Mouse (Mus musculus) spleen, adult 12 weeks (tissue): ENCODE results near the gene Cd9.
A peak's percentile ranks its signal among the peaks of the same experiment; 100 is the strongest.
"Not testable (repeated sequence)": the region's sequence is repeated elsewhere in the genome, so short reads cannot be mapped to it uniquely, and the experiment has no call there.

Experiments
- DNase-seq: peaks from one replicate; pipeline ENCODE4 v3.0.0; 2022; ENCODE audit warnings: low spot score

Cd9 gene

DNA sequence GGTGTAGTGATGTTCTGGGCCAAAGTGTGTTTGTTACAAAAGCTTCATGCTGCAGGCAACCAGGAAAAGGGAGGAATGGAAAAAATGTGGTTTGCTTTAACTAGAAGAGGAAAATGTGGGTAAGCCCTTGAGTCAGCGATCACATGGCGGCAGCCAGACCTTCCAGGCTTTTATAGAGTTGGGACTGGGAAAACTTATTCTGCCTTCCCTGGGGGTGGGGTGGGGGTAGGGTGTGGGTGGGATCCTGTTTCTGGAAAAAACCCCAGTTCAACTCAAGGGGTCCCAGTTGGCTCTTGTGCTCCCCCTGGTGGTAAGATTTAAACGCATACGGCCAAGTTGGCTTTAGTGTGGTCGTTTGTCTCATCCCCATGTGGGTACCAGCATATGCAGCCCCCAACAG, 3.5 kb upstream of the Cd9 start:
- DNase-seq = no peak

DNA sequence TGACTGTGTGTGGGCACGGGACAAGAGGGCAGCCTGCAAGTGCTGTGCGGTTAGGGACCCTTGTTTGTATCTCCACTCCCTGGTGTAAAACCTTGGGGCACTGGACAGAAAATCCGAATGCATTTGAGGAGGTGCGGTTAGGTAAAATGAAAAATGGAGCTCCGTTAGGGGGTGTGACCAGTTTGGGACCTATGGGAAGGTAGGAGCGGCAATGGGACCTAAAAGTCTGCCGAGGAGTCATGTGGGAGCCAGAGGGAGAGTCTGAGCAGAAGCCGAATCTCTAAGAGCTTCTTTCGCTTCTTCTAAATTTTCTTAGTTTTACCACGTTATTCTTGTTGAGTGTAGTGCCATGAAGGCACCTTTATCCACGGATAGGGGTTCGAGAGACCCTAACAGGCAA, 1.8 kb upstream of the Cd9 start:
- DNase-seq = no peak

DNA sequence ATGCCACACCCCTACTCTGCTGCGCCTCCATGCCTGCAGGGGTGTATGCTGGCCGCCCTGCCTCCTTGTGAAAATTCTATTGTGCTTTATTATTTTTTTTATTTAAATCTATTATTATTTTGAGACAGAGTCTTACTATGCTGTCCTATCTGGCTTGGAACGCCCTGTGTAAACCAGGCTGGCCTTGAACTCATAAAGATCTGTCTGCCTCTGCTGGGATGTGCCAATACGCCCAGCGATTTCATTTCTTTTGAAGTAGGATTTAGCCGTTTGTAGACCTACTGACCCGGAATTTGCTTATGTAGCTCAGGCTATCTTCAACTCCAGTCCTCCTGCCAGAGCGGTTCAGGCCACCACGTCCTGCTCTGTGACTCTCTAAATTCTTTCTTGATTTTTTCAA, 770 bp upstream of the Cd9 start:
- no peak for DNase-seq

DNA sequence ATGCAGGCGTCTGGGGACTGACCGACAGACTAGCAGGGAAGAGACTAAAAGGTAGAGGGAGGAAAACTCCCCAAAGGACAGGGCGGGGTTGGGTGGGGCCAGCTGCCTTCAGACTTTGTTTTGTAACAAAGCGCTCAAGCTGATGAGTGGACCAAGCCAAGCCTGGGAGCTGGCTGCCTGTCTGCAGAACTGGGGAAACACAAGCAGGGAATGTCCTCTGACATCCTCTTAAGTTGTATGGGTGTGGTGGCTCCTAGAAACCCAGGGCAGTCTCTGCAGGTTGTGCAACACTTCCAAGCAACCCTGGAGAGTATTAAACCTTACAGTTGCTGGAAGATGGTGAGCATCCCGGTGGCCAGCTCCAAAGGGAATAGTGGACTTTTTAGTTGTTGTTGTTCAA, 1.4 kb downstream of the Cd9 start:
- no peak for DNase-seq

DNA sequence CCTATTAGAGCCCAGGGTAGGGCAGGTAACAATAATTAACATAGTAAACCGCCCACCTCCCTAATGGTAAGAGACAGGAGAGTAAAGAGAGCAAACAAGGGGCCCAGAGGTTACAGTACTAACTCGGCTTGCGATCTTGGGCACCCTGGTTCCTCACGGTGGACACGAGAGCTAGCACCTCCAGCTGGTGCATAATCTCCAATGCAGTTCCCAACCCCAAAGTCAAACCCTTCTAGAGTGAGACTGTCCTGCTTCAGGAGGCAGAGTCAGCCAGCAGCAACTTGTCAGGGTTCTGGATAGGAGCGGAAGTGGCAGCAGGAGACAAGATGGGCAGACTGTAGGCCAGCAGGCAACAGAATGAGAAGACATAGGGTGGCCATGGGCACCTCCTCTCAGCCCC, 1.9 kb downstream of the Cd9 start:
- DNase-seq = no peak

DNA sequence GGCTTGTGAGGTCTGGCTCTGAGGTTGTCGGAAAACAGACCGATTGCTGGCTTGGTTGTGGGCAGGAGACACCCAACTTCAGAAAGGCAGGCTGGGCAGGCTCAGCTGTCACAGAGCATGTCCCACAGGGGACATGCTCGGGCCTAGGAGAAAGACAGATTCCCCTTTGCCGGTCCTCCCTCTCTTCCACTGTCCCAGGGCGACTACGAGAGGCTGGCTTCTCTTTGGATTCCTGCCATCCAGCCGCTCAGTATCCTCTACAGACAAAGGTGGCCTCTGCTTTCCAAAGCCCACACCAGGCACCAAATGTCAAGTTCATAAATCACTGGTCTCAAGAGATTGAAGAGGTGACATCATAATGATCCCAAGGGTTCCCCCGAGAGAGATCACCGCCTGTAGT, 2.6 kb downstream of the Cd9 start:
- no peak for DNase-seq

DNA sequence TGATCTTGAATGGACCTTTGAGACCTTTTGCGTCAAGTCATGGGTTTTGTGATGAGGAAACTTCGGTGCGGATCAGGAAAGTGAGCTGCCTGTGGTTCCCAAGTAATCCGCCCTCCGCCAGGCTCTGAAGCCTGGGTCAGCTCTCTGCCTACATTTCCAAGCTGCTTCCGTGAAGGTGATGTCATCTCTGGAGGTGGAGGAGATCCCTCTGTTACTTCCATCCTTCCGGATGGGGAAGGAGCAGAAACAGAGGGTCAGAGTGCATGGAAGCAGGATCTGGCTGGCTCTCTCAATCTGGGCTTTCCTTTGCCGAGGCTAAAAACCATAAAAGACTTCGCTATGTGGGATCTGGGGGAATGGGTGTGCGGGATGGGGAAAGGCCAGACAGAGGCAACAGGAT, 3.2 kb downstream of the Cd9 start:
- no peak for DNase-seq

DNA sequence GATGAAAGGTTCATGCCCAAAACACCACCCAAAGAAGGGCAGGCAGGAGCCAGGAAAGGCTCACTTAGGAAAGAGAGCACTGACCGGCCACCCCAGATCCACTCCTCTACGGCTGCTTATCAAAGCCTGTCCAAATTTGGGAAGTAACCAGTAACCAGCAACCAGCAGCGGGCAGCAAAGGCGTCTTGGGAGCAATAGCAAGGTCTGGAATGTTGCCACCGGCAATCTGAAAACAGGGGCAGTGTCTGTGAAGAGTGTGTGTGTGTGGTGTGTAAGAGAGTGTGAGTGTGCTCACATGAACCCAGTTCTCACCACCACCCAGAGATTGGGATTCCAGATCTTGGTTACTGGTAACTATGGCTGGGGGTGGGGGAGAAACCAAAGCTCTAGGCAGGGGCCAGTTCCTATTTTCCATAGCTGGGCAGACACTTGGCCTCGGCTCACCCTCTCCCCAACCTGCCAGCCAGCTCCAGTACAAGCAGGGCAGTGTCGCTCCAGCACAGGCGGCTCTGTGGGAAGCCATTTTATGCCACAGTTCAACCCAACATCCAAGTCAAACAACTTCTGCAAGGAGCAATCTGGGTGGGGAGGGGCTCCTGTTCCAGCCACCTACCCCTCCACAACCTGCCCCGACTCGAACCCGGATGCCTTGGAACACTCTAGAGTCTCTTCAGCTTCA, 4.6 kb downstream of the Cd9 start:
- no peak for DNase-seq

DNA sequence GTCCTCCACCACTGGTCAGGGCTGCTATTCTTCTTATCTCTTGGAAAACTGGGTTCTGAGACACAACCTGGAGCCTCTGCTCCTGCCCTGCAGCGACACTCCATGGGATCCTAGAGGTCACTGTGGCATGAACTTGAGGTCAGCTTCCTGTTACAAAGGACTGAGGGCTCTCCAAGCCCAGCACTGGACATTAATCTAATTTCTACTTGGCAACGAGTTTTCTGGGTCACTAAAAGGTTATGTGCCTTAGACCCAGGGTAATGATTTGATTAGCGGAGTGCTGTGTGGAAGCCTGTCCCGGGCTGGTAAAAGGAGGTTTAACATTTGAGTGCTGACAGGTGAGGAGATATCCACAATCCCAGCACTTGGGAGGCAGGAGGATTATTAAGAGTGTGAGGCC, 9.0 kb downstream of the Cd9 start:
- no peak for DNase-seq

DNA sequence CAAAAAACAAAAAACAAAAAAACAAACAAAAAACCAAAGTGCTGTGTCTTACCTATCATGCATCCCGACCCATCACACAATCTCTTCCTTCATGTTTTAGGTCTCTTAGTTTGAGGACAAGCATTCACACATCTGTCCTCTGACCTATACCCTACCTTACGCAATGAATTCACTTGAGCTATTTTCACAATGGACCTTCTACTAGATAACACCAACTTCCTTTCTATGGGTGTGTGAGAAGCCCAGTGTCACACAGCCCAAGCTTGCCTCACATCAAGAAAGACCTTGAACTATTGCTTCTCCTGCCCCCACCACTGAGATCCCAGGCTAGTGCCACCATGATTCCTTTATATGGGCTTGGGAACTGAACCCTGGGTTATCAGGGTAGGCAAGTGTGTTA, 9.9 kb downstream of the Cd9 start:
- DNase-seq = no peak

DNA sequence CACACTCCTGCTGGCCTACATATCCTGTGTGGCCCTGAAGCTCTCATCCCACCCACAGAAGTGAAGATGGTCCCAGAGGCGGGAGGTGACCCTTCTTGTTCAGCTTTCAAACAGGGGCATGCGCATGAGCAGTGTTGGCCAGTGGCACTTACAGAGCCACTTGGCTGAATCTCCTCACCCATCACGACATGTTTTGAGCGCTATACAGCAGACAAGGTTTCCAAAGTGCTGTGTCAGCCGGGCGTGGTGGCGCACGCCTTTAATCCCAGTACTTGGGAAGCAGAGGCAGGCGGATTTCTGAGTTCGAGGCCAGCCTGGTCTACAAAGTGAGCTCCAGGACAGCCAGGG, 10.3 kb downstream of the Cd9 start:
- DNase-seq = not testable (repeated sequence)

DNA sequence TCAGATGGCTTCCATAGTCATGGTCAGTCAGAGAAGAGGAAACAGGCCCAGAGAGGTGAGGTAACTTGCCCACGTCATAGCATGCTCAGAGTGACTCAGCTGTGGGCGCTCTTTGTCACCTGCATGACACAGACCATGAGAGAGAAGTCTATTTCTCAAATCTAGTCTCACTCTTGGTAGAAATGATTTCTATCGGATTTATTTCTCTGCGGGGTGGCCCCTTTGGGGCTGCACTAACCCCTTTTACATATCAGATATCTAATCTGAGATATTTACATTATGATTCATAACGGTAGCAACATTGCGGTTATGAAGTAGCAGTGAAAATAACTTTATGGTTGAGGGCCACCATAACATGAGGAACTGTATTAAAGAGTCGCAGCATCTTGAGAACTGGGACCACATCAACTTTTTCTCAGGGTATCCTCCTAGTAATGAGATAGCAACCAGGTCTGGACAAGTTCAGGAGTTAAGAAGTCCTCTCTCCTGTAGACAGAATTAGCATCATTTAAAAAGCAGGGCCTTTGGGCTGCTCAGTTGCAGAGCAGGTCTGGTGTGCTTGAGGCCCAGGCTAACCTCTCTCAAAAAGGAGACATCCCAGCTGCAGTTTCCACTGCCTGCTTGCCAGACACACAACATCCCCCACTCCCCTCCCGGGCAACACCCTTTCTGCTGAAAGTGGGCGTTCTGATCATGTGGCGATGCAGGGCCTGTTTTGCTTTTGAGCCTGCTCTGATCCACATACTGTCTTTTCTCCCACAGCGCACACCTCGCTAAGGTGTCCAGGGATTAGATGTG, 10.9 kb downstream of the Cd9 start:
- no peak for DNase-seq

DNA sequence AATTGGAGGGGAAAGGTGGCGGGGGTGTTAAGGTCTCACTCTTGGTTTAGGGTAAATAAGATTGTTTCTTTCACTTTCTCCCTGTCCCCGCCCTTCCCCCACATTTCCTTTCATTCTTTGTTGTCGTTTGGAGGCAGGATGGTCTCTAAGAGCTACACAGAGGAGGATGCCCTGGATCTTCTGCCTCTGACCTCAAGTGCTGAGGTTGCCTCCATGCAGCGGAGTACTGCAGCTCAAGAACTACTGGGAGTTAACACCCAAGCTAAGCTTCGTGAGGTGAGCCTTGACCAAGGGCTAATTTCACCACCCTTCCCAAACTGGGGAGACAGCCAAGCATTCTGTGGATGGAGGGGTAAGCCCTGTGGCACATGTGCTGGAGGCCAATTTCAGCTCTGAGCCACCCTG, 12.2 kb downstream of the Cd9 start:
- no peak for DNase-seq

DNA sequence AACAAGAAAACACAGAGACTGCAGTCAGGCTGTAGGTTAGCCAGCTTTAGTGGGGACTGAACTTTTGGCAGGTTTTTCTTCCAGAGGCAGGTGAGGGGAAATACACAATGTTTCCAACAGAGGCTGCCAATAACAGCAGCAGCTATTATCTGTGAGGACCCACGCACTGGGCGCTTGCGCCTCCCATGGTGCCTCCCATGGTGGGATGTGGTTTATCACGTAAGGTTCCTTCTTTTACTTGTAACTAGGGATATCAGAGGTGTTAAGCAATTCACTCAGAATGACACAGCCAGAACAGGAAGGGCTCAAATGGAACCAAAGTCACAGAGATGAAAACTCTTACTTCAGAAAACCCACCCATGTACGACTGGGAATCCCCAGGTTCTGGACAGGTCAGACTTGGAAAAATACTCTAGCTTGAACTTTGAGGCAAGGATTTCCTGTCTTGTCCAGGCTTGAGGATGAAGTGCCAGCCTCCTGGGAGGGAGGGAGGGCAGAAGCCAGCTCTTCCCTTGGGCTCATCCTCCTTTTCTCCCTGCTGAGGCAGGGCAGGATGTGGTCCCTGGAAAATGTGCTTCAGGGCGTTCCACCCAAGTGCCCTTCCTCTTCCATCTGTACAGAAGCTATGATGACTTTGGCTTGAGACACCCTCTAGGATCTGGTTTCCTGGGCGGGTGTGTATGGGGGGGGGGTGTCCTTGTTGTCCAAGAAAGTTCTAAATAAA, 12.8 kb downstream of the Cd9 start:
- DNase-seq = no peak

DNA sequence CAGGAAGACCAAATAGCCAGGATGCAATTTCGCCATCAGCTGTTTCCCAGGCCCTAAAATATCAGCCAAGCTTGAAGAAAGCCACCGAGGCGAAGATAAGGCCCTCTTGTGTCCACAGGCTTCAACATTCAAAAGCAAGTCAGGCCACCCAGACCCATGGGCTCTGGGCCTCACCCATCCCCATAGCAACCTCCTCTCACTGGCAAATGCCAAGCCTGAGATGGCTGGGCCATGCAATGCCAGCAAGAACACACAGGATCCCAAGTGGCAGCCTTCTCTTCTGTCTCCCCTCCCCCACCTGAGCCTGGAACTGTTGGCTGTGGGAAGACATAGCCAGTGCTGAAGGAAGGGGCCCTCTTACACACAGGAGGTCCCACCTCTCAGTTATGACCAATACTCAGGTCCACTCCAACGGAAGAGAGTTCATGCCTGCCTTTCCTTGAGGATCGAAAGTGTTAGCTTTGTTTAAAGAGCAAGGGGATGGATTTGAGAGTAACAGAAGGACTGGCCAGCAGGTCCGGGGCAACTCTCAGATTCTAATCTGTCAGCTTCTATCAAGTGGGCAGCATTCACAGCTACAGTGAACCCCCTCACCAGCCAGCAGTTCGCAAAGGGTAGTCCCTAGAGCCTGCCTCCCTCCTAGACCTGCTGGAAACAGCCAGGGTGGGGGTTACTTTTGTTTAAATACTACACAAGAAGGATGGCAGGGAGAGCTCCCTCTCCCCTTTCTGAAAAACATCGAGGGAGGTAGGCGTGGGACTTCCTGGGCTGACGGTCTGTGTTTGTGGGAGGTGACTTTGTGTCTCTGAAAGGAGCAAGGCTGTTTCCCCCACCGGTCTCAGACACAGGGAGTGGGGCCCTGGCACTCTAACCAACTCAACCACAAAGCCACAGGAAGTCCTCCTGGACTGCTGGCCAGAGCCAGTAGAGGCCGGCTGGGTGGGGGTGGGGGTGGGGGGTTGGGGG, 13.9 kb downstream of the Cd9 start:
- peak; percentile 7 for DNase-seq

DNA sequence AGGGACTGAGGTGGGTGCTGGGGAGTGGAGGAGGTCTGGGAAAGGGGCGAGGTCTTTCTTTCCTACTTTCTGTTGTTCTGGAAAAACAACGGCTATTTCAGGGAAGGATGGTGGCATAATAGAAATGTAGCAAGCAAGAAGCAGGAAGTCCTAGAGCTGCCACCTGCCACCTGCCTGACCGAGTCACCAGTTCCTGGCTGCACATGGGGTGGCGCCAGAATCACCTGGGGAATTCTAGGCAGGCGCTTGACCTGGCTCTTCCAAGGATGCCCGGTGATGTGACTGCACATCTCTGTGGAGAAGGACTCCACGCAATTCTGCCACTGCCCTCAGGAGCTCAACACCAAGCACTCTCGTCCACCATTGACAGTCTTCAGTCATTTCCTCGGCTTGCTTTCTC, 15.2 kb downstream of the Cd9 start:
- no peak for DNase-seq

DNA sequence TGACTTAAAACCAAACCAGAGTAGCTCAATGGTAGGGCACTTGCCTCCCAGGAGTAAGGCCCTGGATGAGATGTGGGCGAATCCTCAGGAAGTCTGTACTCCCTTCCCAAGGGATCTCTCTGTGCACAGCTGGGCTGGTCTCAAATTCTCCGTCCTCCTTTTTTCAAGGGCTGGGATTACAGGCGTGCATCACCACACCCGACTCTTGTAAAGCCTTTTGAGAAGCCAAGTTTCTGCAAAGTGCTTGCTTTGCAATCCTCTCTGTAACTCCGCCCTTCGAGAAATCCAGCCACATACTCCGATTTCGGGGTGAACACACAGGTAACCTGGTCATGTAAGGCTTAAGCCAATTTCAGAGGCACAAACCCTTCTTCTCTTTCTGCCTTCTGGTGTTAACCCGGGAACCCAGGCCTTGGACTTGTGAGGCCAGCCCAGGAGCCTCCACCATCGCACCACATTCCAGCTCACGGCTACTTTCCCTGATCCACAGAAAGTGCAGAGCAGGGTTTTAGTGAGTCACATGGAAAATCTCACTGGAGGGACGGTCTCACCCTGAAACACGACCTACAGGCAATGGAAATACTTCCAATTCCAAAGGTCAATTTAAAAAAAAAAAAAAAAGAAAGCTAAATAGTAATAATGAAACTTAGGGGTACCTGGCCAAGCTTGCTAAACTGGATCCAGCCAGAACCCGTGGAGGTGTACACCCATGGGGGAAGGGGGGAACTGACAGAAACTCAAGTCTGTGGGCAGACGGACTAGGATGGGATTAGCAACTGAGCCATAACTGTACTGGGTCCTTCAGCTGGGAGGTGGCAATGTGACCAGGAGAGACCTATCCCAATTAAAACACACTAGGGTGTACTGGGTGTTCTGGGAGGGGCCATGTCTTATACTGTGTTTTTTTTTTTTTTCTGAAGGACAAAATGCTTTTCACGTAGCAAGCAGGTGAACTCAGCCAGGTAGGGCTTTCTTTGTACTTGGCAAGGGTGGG, 16.2 kb downstream of the Cd9 start:
- no peak for DNase-seq

DNA sequence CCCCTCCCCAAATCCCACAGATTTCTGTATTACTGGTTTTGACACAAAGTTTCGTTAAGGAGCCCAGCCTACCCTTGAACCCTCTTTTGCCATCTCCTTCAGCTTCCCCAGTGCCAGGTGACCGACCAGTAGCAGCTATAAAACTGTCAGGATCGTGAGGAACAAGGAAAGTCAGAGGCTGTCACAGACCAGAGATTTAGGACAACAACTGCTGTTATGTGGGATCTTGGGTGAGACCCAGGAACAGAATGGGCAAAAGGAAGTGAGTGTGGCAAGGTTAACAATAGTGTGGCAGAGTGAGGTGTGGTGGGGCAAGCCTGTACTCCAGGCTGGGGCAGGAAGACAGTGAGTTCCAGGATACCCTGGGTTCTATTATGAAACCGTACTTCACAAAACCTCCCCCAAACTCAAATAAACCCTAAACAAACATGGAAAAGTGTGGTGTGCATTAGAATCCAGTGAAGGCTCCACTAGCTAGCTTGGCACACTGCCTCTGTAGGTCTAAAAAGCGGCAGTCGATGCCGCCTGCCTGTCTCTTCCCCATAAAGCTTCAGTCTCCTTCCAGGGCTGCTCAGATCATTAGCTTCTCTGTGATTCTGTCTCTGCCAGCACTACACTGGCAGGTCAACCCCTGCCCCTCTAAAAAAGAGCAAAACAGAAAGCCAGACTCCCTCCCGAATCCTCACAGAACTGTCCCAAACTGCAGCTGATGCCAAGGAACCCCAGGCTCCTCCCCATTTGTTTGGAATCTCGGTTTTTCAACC, 17.6 kb downstream of the Cd9 start:
- DNase-seq = no peak

DNA sequence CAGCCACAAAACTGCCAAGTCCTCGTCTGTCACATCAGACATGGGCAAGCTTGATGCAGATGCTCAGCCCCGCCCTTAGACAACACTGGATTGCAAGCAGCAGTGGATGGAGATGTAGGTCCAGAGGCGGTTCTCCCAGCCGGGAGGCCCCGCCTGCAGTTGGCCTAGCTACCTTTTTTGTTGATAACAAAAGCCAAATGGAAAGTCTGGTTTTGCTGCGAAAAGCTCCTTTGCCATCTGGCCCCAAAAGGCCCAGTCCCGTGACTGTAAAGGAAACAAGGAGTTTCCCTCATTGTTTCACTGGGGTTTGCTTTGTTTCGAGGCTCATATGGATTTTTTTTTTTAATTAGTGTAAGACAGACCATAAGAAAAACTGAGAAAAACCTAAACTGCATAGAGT, 18.5 kb downstream of the Cd9 start:
- DNase-seq = no peak

DNA sequence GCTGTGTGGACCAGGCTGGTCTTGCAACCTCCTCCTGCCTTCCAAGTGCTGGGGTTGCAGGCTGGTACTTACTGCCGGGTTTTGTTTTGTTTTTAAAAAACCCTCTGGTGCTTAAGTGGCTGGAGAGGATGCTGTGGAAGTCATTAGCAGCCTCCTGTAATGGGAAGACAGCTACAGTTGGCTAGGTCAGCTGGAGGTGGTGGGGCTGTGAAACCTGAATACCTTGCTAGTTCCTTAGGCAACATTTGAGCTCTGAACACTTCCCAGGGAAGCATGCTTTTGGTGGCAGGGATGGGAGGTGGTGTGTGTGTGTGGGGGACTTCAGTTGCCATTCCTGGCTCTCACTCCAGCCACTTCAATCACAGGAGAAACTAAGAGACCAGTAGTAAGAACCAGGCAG, 19.4 kb downstream of the Cd9 start:
- DNase-seq = no peak
